Mouse (Mus musculus) lung, adult 2 months (tissue): ENCODE results near the gene Syngr2.

Source experiments
- CTCF ChIP-seq: fragments of 200-500 bp; IDR thresholded peaks from 2 replicates; pipeline ENCODE4 v1.5.1; 2011; ENCODE audit warnings: mild to moderate bottlenecking, low read length, control low read depth; ENCODE audit not compliant: insufficient read depth
- POLR2A ChIP-seq: fragments of 200-500 bp; IDR thresholded peaks from 2 replicates; pipeline ENCODE4 v1.6.1; 2011; ENCODE audit warnings: low read depth, mild to moderate bottlenecking, control low read depth, low read length, borderline replicate concordance; ENCODE audit errors: extremely low read depth

GRCm38 (mm10) chr11:117825333-117826101 lies 16.0 kb downstream of the Syngr2 start, which contains the start of the genes Afmid and Tk1:
- TF ChIP-seq POLR2A (no peak), CTCF (no peak)
